In the genomic region with DNA sequence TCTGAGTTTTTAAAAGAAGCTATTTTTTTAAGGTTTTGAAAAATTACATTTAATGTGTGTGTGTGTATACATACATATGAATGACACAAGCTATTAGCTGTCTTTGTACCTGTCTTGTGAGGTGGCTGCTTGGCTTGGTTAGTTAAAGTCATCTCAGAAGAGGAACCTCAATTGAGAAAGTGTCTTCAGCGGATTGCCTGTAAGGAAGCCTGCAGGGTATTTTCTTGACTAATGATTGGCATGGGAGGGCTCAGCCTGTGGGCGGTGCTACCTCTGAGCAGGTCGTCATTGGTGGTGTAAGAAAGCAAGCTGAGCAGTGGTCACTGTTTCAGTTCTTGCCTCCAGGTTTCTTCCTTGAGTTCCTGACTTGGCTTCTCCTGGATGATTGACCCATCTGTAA, we compare ENCODE assay signal across 13 mouse cellular contexts.
"Had no signal": no experiment of that assay in that cellular context is flagged by ENCODE, and none has a peak within 500 bp of the region (broad histone marks: within the 10 kb centered on the region; RNA-seq: fewer than 3 reads in every experiment).

No protein-coding gene starts in this region.

- H3K36me3 ChIP-seq: limb, embryonic 13.5 days; liver, embryonic 13.5 days; midbrain, embryonic 15.5 days; neural tube, embryonic 12.5 days had no signal

- H3K27me3 ChIP-seq: limb, embryonic 13.5 days; liver, embryonic 13.5 days; midbrain, embryonic 15.5 days; neural tube, embryonic 12.5 days had no signal

- H3K4me3 ChIP-seq: limb, embryonic 13.5 days; liver, embryonic 13.5 days; megakaryocyte, embryonic 14.5 days; midbrain, embryonic 15.5 days; neural tube, embryonic 12.5 days had no signal

- H3K9me3 ChIP-seq: limb, embryonic 13.5 days; liver, embryonic 13.5 days; megakaryocyte, embryonic 14.5 days; midbrain, embryonic 15.5 days; neural tube, embryonic 12.5 days had no signal

- H3K4me2 ChIP-seq: limb, embryonic 13.5 days; liver, embryonic 13.5 days; midbrain, embryonic 11.5 days; midbrain, embryonic 15.5 days; neural tube, embryonic 12.5 days had no signal

- DNase-seq: kidney, adult 18-20 months; kidney, postnatal 14 days; left cerebral cortex, postnatal 4 days; liver, embryonic 13.5 days; lung, adult 18-20 months; lung, postnatal 36 days; thymus, adult 2 months; thymus, postnatal 25 days had no signal

- ATAC-seq: midbrain, embryonic 15.5 days had no signal

- H3K27ac ChIP-seq: limb, embryonic 13.5 days; liver, embryonic 13.5 days; midbrain, embryonic 15.5 days; neural tube, embryonic 12.5 days had no signal

- H3K9ac ChIP-seq: limb, embryonic 13.5 days; liver, embryonic 13.5 days; midbrain, embryonic 15.5 days; neural tube, embryonic 12.5 days had no signal
